Mouse (Mus musculus) layer of hippocampus, postnatal 10 days (tissue): ENCODE measurements around the gene Arl3. TPM values are rescaled to one million over a fixed set of nuclear protein-coding genes. Genes with fewer than 3 reads are reported as not detected.
A peak's percentile ranks its signal among the peaks of the same experiment; 100 is the strongest.

Experiments used
- DNase-seq, 2 experiments: peaks; one replicate each; pipeline ENCODE4 v3.0.0; 2021; ENCODE audit warnings: low spot score in 2 of 2
- total RNA-seq, 2 experiments: library from RNA; stranded (reverse); gene quantifications; 2 replicates each; pipeline ENCODE4 v1.2.3; 2021

The Arl3 gene
- total RNA-seq, 2 experiments from 2014 or later: 133 to 138 TPM

- no peak for DNase-seq
Observed at GRCm38 (mm10) chr19:46518828-46519621, 54.0 kb downstream of the Arl3 start.

GRCm38 (mm10) chr19:46518352-46518787 lies 54.6 kb downstream of the Arl3 start:
- no peak for DNase-seq

- no peak for DNase-seq
Observed at GRCm38 (mm10) chr19:46517529-46518351, 55.3 kb downstream of the Arl3 start.

DNA sequence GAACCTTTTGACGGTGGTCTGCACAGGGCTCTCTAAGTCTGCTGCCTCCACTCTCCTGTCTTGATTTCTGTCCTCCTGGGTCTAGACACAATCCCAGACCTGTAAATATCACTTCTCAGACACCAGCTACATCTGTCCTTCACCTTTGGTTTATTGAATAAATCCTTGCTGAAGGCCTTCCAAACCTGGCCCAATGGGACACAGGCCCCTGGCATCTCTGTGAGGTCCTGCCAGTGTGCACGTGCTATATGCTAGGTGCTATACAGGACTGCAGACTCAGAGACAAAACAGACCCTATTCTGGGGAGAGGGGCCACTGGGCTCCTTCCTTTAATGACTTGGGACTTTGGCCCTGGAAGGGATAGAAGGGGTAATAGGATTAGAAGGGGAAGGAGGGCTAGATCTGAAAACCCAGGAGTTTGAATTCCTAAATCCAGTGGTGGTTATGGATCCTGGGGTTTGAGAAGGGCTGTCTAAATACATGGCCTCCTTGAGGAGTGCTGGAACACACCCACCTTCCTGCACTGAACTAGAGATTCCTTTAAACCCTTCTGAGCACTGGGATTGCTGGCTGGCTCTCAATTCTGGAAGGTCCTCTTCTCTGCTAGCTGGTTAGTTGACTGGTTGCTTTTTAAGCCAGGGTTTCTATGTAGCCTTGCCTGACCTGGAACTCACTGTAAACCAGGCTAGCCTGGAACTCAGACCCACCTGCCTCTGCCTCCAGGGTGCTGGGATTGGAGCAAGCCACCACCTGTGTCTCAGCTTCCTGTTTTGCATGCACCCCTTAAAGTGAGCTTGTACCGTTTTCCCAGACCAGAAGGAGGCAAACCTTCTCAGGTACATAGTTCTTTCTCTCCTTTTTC lies 56.1 kb downstream of the Arl3 start:
- DNase-seq: no peak

DNA sequence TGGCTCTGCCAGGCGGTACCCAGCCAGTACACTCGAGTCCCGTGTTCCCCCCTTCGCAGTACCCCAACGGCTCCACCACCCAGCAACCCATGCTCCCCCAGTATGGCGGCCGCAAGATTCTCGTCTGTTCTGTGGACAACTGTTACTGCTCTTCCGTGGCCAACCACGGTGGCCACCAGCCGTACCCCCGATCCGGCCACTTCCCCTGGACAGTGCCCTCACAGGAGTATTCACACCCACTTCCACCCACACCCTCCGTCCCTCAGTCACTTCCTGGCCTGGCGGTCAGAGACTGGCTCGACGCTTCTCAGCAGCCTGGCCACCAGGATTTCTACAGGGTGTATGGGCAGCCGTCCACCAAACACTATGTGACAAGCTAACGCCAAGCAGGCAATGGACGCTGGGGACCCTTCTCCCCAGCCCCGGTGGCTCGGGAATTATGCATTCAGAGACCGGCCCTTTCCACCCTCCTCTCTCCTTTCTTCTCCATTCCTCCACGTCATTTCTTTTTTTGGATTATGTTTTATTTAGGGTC lies 57.6 kb downstream of the Arl3 start:
- DNase-seq: no peak

DNA sequence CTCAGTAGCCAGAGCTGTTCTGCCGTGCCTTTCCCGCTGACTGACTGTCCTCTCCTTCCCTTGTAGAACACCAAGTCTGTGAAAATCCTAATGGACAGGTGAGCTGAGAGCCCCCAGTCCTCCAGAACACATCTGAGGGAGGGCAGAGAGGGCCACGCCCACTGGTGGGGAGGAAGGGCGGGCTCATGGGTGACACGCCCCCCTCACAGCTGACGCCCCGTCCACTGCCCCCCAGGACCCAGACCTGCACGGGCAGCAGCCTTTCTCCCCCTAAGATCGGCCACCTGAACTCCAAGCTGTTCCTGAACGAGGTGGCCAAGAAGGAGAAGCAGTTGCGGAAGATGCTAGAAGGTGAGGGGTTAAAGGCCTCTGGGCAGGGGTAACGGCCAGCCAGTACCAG lies 58.6 kb downstream of the Arl3 start:
- DNase-seq: no peak

GRCm38 (mm10) chr19:46511263-46511662 lies 61.7 kb downstream of the Arl3 start:
- no peak for DNase-seq

DNA sequence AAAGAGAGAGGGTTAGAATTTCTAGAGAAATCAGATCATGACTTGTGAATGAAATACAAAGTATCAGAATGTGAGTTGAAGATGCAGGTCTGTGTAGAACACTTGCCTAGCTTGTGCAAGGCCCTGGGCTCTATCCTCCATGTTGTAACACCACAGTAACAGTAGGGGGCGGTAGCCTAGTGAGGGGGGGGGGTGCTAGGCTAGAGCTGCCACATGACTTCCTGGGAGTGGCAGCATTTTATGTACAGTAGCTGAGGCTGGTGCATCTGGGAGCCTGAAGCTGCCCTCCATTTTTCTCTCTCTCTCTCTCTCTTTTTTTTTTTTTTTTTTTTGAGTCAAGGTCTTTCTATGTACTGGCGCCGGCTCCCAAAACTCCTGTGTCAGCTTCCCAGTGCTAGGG lies 62.2 kb downstream of the Arl3 start:
- no peak for DNase-seq

DNA sequence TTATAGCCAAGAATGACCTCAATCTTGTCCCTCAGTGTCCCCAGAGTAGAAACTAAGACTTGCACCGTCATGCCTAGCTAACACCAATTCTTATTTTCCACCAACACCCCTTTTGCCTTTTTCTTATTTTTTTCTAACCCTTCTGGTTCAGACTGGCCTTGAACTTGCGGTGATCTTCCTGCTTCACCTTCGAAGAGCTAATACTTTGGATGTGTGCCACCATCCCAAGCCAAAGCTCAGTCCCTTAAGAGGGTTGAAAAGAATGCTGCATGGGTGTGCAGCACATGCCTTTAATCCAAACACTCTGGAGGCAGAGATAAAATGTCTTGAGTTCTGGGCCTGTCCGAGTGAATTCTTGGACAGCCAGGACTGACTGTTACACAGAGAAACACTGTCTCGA lies 62.6 kb downstream of the Arl3 start:
- no peak for DNase-seq

GRCm38 (mm10) chr19:46509736-46510135 lies 63.3 kb downstream of the Arl3 start:
- no peak for DNase-seq

- DNase-seq: no peak
Observed at GRCm38 (mm10) chr19:46509202-46509601, 63.8 kb downstream of the Arl3 start.

DNA sequence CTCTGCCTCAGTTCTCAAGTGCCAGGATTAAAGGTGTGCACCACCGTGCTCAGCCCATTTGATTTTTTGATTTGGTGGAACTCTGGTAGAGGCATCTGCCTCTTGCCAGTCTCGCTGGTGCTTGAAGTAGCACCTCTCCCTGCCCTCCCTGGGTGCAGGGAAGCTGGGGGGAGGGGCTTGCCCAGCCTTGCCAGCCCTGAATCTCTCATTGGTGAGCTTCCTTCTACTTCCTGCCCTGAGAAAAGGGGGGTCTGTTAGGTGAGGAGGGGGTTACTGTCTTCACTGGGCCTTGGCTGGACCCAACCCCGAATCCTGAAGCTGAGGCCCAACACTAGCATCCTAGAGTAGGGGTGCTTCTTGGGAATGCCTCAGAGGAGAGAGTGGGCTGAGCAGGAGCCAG lies 64.3 kb downstream of the Arl3 start:
- no peak for DNase-seq

GRCm38 (mm10) chr19:46507806-46508205 lies 65.2 kb downstream of the Arl3 start:
- peak in 1 of 2 experiments; percentile 16 for DNase-seq

- DNase-seq: peak in 1 of 2 experiments; percentile 66
Observed at GRCm38 (mm10) chr19:46507181-46507581, 65.8 kb downstream of the Arl3 start.

DNA sequence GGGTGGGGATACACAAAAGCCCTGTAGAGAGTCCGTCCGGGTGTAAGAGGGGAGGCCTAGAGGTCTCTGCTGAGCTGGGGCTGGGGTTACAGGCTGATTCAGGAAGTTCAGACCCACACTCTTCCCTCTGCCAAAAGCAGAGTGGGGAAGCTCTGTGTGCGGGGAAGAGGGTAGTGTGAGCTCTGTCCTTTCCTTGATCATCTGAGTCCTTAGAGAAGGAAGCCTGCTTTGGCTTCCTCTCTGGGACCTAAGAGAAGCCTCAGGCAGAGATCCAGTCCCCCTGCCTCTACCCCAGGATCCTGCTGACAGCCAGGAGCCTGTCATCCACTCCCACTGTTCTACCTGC lies 66.7 kb downstream of the Arl3 start:
- DNase-seq: peak in 1 of 2 experiments; percentile 21

GRCm38 (mm10) chr19:46505646-46506371 lies 67.2 kb downstream of the Arl3 start:
- DNase-seq: no peak

- DNase-seq: no peak
Observed at GRCm38 (mm10) chr19:46504822-46505417, 68.1 kb downstream of the Arl3 start.

GRCm38 (mm10) chr19:46504085-46504552 lies 68.9 kb downstream of the Arl3 start:
- peak in 1 of 2 experiments; percentile 54 for DNase-seq

- DNase-seq: peak in 1 of 2 experiments; percentile 54
Observed at GRCm38 (mm10) chr19:46503351-46504084, 69.5 kb downstream of the Arl3 start.
